ENCODE assay signal across 8 mouse cellular contexts in the genomic region with DNA sequence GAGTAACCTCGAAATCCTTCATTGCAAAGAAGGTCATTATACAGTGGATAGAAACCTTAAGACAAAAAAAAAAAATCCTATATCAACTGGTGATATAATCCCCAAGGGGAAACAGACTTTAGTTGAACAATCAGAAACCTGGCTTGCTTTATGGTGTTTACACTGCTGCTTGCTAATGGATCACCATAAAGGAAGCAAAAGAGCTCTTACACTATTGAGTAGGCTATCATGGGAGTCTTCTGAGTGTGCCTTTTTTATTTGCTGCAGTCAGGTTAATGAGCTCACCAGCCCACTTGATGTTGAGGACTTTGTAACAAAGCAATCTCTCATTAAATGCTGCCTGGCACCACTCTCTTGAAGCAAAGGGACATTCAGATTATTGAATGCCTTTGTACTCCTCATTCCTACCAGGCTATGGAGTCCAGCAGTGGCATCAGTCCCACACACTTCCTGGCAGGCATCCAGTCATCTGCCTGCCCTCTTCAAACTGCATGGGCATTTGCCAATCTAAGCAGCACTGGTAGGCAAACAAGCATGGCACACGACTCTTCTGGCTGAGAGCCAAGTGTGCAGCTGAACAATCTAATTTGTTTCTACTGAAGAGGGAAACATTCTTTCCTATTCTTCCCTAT.
A peak's percentile ranks its signal among the peaks of the same experiment; 100 is the strongest.
DNase-seq lines count a peak whose midpoint lies in the region; ATAC-seq lines count a peak whose summit lies in the region.

No protein-coding gene starts in this region.

- whole genome bisulfite sequencing in neural tube, embryonic 11.5 days: 64% methylated on average over 2 of the region's 2 CpGs

- H3K4me1 ChIP-seq in neural tube, embryonic 11.5 days (ENCODE audit: control insufficient read depth, insufficient read depth, low read length): no peaks in the 10 kb centered on the region

- no peaks in the 10 kb centered on the region for H3K27me3 ChIP-seq in neural tube, embryonic 11.5 days (ENCODE audit: control insufficient read depth, insufficient read depth, low read length)

- no peak overlapping the region for H3K27ac ChIP-seq in neural tube, embryonic 11.5 days (ENCODE audit: low read depth, low read length)

- no peaks in the 10 kb centered on the region for H3K9me3 ChIP-seq in neural tube, embryonic 11.5 days (ENCODE audit: control insufficient read depth, low read length)

- H3K4me2 ChIP-seq in neural tube, embryonic 11.5 days (ENCODE audit: low read depth): no peak overlapping the region

- no peaks in the 10 kb centered on the region for H3K36me3 ChIP-seq in neural tube, embryonic 11.5 days (ENCODE audit: control insufficient read depth, insufficient read depth, low read length)

- no peak overlapping the region for H3K4me3 ChIP-seq in neural tube, embryonic 11.5 days (ENCODE audit: low read depth, low read length)

- ATAC-seq in neural tube, embryonic 11.5 days (ENCODE audit: insufficient read depth, low FRiP score, low TSS enrichment): peak; percentile 13; the same call in 1 of the 2 replicates
- no peak for ATAC-seq in megakaryocyte-erythroid progenitor cell, adult 5-6 weeks (replicated peaks; ENCODE audit: low FRiP score, low TSS enrichment, poor library complexity, severe bottlenecking)
- ATAC-seq in CD4-positive, CD25-positive, alpha-beta regulatory T cell, adult 4 months: no peak

- H3K9ac ChIP-seq in neural tube, embryonic 11.5 days (ENCODE audit: low read length): no peak overlapping the region

- DNase-seq in neural tube, embryonic 11.5 days (ENCODE audit: low spot score): no peak
- no peak for DNase-seq in neural tube, embryonic 10.5 days (ENCODE audit: extremely low spot score, low spot score)
- peak; percentile 29 to 48 for DNase-seq in frontal cortex, postnatal 14 days (ENCODE audit: low spot score in 2 of 2)
- peak; percentile 1 to 2 for DNase-seq in kidney, postnatal 4 days
- DNase-seq in lung, postnatal 10 days: peak; percentile 3
- peak; percentile 40 for DNase-seq in right cerebral cortex, postnatal 14 days

Comparison
In these comparisons a context has a peak if more than half of its experiments do, and no peak if none do; other contexts are left out.
1. DNase-seq: peak in frontal cortex, postnatal 14 days (2 of 2), kidney, postnatal 4 days (2 of 2), lung, postnatal 10 days (single experiment) and right cerebral cortex, postnatal 14 days (single experiment); none in neural tube, embryonic 11.5 days (single experiment) and neural tube, embryonic 10.5 days (single experiment).